Mouse (Mus musculus): ENCODE data around the gene Mylk.

DNA sequence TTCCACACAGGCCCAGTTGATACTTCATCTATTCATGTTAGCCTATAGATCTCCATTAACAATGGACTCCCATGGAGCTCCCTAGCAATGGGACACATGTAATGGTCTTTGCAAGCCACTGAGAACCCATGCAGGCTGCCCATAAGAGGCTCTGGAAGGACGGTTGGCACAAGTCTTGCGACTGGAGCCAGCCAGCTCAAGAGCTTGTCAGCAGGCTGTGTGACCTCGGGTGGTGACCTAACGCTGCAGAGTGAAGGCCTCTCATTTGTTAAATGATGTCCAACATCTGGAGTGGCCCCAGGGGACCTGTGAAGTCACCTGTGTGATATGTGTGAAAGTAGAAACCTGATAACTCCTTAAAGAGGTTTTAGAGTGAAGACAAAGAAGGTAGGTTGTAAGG is 252.0 kb downstream of the Mylk start:
- TF ChIP-seq CTCF (IDR thresholded peaks at IDR 0.05) (no peak), EP300 (IDR thresholded peaks at IDR 0.05; ENCODE audit: insufficient read depth, low read depth, low read length) (no peak), POLR2A (IDR thresholded peaks at IDR 0.05; ENCODE audit: insufficient read depth, low read depth, low read length) (no peak)
